Comparison of ENCODE assay signal across 23 mouse cellular contexts in the genomic region with DNA sequence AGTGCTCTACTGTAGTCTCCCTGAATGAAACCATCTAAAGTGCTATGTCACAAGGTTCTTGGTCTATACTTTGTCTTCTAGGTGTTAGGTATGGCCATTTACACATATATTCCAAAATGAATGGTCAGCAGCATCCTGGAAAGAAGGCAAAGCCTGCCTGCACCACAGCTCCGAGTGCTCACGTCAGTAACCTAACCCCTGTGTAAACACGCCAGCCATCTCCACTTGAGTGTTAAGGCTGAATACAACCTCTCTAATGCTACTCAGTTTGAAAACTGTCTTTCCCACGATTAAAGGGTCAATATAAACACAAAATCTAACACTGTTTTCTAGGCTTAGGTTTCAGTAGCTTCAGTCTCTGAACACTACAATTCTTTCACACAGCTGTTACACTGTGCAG.
"Had no signal": no experiment of that assay in that cellular context is flagged by ENCODE, and none has a peak within 500 bp of the region (broad histone marks: within the 10 kb centered on the region; RNA-seq: fewer than 3 reads in every experiment).

No protein-coding gene starts in this region.

- H3K4me3 ChIP-seq: heart, embryonic 10.5 days; heart, embryonic 12.5 days; hindbrain, embryonic 13.5 days; hindbrain, embryonic 15.5 days; kidney, embryonic 15.5 days; limb, embryonic 13.5 days; limb, embryonic 15.5 days; liver, embryonic 12.5 days had no signal

- H3K27me3 ChIP-seq: heart, embryonic 12.5 days; hindbrain, embryonic 13.5 days; hindbrain, embryonic 15.5 days; kidney, embryonic 15.5 days; limb, embryonic 13.5 days; limb, embryonic 15.5 days; liver, embryonic 12.5 days had no signal

- DNase-seq: gastrocnemius, postnatal 14 days; gastrocnemius, postnatal 36 days; heart, adult 18-20 months; heart, postnatal 10 days; heart, postnatal 36 days; kidney, adult 11 months; kidney, adult 8-10 months; kidney, postnatal 14 days; layer of hippocampus, adult 9-11 months; layer of hippocampus, postnatal 36 days; left cerebral cortex, postnatal 4 days; lung, adult 18-20 months had no signal

- H3K9me3 ChIP-seq: heart, embryonic 10.5 days; heart, embryonic 12.5 days; hindbrain, embryonic 13.5 days; hindbrain, embryonic 15.5 days; kidney, embryonic 15.5 days; limb, embryonic 13.5 days; limb, embryonic 15.5 days; liver, embryonic 12.5 days had no signal

- ATAC-seq: hindbrain, postnatal 0 days; intestine, embryonic 16.5 days; liver, embryonic 12.5 days had no signal

- H3K27ac ChIP-seq: heart, embryonic 10.5 days; hindbrain, embryonic 13.5 days; hindbrain, embryonic 15.5 days; hindbrain, postnatal 0 days; kidney, embryonic 15.5 days; limb, embryonic 13.5 days; limb, embryonic 15.5 days; liver, embryonic 12.5 days; liver, embryonic 14.5 days had no signal

- H3K4me2 ChIP-seq: heart, embryonic 12.5 days; hindbrain, embryonic 13.5 days; hindbrain, embryonic 15.5 days; kidney, embryonic 15.5 days; limb, embryonic 13.5 days; limb, embryonic 15.5 days; liver, embryonic 12.5 days had no signal

- H3K9ac ChIP-seq: heart, embryonic 12.5 days; hindbrain, embryonic 13.5 days; hindbrain, embryonic 15.5 days; kidney, embryonic 15.5 days; limb, embryonic 13.5 days; limb, embryonic 15.5 days; liver, embryonic 12.5 days; liver, embryonic 14.5 days had no signal

- H3K36me3 ChIP-seq: heart, embryonic 10.5 days; hindbrain, embryonic 15.5 days; kidney, embryonic 15.5 days; limb, embryonic 13.5 days; limb, embryonic 15.5 days had no signal
